Mouse (Mus musculus) lung, postnatal 0 days (tissue): ENCODE data around the gene Clic1.

Source experiments
- CTCF ChIP-seq: IDR thresholded peaks from 2 replicates; pipeline ENCODE4 v1.5.1; 2016; ENCODE audit warnings: antibody characterized with exemption, mild to moderate bottlenecking
- EP300 ChIP-seq: IDR thresholded peaks from 2 replicates; pipeline ENCODE4 v1.6.1; 2016; ENCODE audit warnings: antibody characterized with exemption, mild to moderate bottlenecking, control low read depth

GRCm38 (mm10) chr17:35077285-35077684 lies 27.5 kb downstream of the Clic1 start:
- TF ChIP-seq EP300: no peak
- TF ChIP-seq CTCF: no peak
